Mouse (Mus musculus) testis, postnatal 14 days (tissue): Measurements from ENCODE around the gene Robo3.

ENCODE experiments used
- DNase-seq: peaks from one replicate; pipeline ENCODE4 v3.0.0; 2021; ENCODE audit warnings: low spot score

Gene Robo3

DNA sequence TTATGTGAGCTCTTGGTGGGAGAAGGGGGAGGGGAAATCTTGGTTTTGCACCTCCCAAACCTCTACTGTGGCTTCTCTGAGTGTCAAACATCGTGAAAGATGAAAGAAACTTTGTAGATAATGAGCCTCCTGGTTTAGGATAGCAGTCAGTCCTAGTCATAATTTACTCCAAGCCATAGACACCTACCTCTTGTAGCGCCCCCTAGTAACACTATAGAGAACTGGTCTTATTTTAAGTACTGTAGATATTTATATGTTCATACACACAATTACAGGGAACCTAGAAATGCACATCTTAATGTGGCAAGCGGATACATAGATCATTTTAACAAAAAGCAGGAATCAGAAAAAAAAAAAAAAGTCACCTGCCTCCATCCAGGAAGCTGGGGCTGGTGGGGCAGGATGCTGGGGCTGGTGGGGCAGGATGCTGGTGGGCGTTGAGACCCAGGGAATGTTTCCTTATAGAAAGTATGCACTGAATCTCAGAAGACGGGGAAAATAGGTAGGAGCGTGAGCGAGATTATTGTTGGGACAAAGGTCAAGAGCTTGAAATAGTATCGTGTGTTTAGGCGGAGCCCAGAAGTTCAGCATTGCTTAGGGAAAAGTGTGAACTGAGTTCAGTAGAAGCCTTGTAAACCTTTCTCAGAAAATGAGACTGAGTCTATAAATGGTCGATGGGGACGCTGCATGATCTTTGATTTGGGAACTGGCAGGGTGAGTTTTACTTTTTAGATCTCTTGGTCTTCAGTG lies 64.8 kb downstream of the Robo3 start:
- no peak for DNase-seq

GRCm38 (mm10) chr9:37367301-37368080 lies 65.6 kb downstream of the Robo3 start, which contains the start of gene Hepacam:
Hepacam (plus strand) TSS chr9:37367351.
- DNase-seq: no peak

DNA sequence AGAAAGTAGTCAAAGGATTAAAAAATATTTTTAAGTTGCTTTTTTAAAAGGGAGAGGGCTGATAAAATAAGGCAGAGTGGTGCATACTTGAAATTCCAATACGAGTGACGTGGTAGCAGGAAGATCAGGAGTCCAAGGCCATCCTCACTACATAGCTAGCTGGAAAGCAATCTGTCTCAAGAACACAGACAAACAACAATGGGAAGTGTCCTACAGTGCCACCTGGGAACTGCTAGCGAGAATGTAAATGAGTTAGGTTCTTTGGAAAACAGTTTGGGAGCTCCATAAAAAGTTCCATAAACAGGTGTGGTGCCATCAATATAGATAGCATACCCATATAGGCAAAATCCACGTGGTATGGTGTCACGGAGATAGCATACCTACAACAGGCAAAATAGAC lies 67.3 kb downstream of the Robo3 start:
- DNase-seq: no peak
